Mouse (Mus musculus) forebrain, embryonic 11.5 days (tissue): ENCODE data around the gene Arhgap32. TPM values are rescaled to one million over a fixed set of nuclear protein-coding genes. Genes with fewer than 3 reads are reported as not detected.
"Not testable (repeated sequence)": the region's sequence is repeated elsewhere in the genome, so short reads cannot be mapped to it uniquely, and the experiment has no call there.

Experiments used
- ATAC-seq: fragments of 200-750 bp; cut with Nextera tagmentation; replicated peaks from 2 replicates; pipeline ENCODE4 v1.8.0; 2017; ENCODE audit warnings: moderate TSS enrichment; ENCODE audit not compliant: low FRiP score
- DNase-seq: peaks from one replicate; pipeline ENCODE4 v3.0.0-alpha.2; 2017; ENCODE audit warnings: low spot score
- H3K27ac ChIP-seq: fragments of 300-500 bp; sonication (generic); 2 replicates; pipeline ENCODE4 v1.5.1; 2014; ENCODE audit warnings: low read depth, low read length
- H3K27me3 ChIP-seq: fragments of 300-500 bp; sonication (generic); 2 replicates; pipeline ENCODE4 v1.6.1; 2014; ENCODE audit warnings: mild to moderate bottlenecking, low read length, mixed read lengths; ENCODE audit not compliant: control insufficient read depth, insufficient read depth
- H3K36me3 ChIP-seq: fragments of 300-500 bp; sonication (generic); 2 replicates; pipeline ENCODE4 v1.6.1; 2014; ENCODE audit warnings: mild to moderate bottlenecking, low read length, moderate library complexity, mixed read lengths; ENCODE audit not compliant: control insufficient read depth, insufficient read depth
- H3K4me1 ChIP-seq: fragments of 300-500 bp; sonication (generic); replicated peaks from 2 replicates; pipeline ENCODE4 v1.6.1; 2014; ENCODE audit warnings: low read length, mixed read lengths; ENCODE audit not compliant: control insufficient read depth, insufficient read depth
- H3K4me2 ChIP-seq: fragments of 300-500 bp; sonication (generic); 2 replicates; pipeline ENCODE4 v1.6.1; 2014; ENCODE audit warnings: low read depth, mild to moderate bottlenecking, low read length, moderate library complexity, mixed read lengths; ENCODE audit not compliant: severe bottlenecking
- H3K4me3 ChIP-seq: fragments of 300-500 bp; sonication (generic); 2 replicates; pipeline ENCODE4 v1.5.1; 2014; ENCODE audit warnings: low read depth, low read length
- H3K9ac ChIP-seq: fragments of 300-500 bp; sonication (generic); 2 replicates; pipeline ENCODE4 v1.6.1; 2014; ENCODE audit warnings: low read length
- H3K9me3 ChIP-seq: fragments of 300-500 bp; sonication (generic); 2 replicates; pipeline ENCODE4 v1.6.1; 2016; ENCODE audit warnings: low read length, mixed read lengths; ENCODE audit not compliant: control insufficient read depth
- WGBS: fragments of 180-500 bp; shearing (Covaris S2); extraction: QIAGEN DNeasy Blood & Tissue Kit; methylation state at CpG from one replicate; pipeline ENCODE4 v1.1.7; 2014; 5-methylcytosine and 5-hydroxymethylcytosine counted together
- polyA plus RNA-seq: library from polyadenylated mRNA; unstranded; fragments of >200 nt; fragmentation: Nextera tagmentation; extraction: Ambion mirVana; gene quantifications from 2 replicates; pipeline ENCODE4 v1.2.1, GENCODE M21; 2014

Arhgap32 gene
- polyA plus RNA-seq, 1 experiment from 2014 or later: 7.0 TPM

- H3K9ac ChIP-seq: no peak overlapping the region
- ATAC-seq (no peak), DNase-seq (no peak)
- H3K4me2 ChIP-seq: no peak overlapping the region
- no peaks in the 10 kb centered on the region for H3K4me1 ChIP-seq
- no peaks in the 10 kb centered on the region for H3K36me3 ChIP-seq
- no peak overlapping the region for H3K27ac ChIP-seq
- H3K9me3 ChIP-seq: no peaks in the 10 kb centered on the region
- WGBS: 93% methylated on average over 6 of the region's 6 CpGs
- H3K27me3 ChIP-seq: no peaks in the 10 kb centered on the region
- no peak overlapping the region for H3K4me3 ChIP-seq
Observed at GRCm38 (mm10) chr9:32119586-32119985, 3.6 kb downstream of the Arhgap32 start.

GRCm38 (mm10) chr9:32120162-32120561, 4.2 kb downstream of the Arhgap32 start:
- 92% methylated on average over 1 of the region's 1 CpGs for WGBS
- H3K36me3 ChIP-seq: no peaks in the 10 kb centered on the region
- no peak for ATAC-seq
- no peaks in the 10 kb centered on the region for H3K4me1 ChIP-seq
- no peaks in the 10 kb centered on the region for H3K9me3 ChIP-seq
- no peaks in the 10 kb centered on the region for H3K27me3 ChIP-seq
- H3K4me3 ChIP-seq: no peak overlapping the region
- H3K9ac ChIP-seq: no peak overlapping the region
- DNase-seq: no peak
- H3K27ac ChIP-seq: no peak overlapping the region
- no peak overlapping the region for H3K4me2 ChIP-seq

GRCm38 (mm10) chr9:32121271-32121670, 5.3 kb downstream of the Arhgap32 start:
- WGBS: 95% methylated on average over 13 of the region's 13 CpGs
- H3K27me3 ChIP-seq, H3K4me1 ChIP-seq, DNase-seq, H3K4me3 ChIP-seq, H3K27ac ChIP-seq, H3K4me2 ChIP-seq, H3K9me3 ChIP-seq, H3K36me3 ChIP-seq, H3K9ac ChIP-seq, ATAC-seq: not testable (repeated sequence)

- no peak overlapping the region for H3K4me2 ChIP-seq
- H3K9me3 ChIP-seq: no peaks in the 10 kb centered on the region
- H3K9ac ChIP-seq: no peak overlapping the region
- no peaks in the 10 kb centered on the region for H3K4me1 ChIP-seq
- ATAC-seq (no peak), DNase-seq (no peak)
- no peaks in the 10 kb centered on the region for H3K36me3 ChIP-seq
- H3K27me3 ChIP-seq: no peaks in the 10 kb centered on the region
- H3K4me3 ChIP-seq: no peak overlapping the region
- no peak overlapping the region for H3K27ac ChIP-seq
Observed at GRCm38 (mm10) chr9:32136195-32136594, 20.3 kb downstream of the Arhgap32 start.

DNA sequence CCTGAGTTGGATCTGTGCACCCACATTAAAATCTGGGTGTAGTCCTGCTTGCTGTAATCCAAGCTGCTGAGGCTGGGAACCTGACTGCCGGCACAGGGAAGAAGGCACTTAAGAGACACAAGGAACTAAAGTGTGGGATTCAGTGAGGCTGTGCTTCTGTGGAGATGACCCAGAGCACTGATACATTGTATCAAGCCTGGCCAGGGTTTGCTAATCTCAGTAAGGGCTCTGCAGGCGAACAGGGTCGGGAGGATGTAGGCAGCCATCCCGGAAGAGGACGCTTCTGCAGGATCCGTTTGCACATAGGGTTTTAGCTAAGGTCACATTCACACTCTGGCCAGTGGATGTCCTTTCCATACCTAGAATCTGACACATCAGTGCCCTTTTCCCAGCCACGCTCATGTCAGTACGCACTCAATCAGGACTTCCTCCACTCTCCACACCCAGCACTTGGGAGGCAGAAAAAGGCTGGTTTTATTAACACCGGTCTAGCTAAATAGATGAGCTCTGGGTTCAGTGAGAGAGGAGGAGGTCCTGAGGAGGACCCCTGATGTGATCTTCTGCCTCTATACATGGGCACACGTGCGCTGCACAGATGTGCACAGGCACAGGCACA, 20.9 kb downstream of the Arhgap32 start:
- WGBS: 75% methylated on average over 11 of the region's 11 CpGs
- Histone ChIP-seq H3K27ac (no peak overlapping the region), H3K4me3 (no peak overlapping the region), H3K9ac (no peak overlapping the region), H3K36me3 (no peaks in the 10 kb centered on the region), H3K4me2 (no peak overlapping the region), H3K4me1 (no peaks in the 10 kb centered on the region), H3K9me3 (no peaks in the 10 kb centered on the region), H3K27me3 (no peaks in the 10 kb centered on the region)
- ATAC-seq (no peak), DNase-seq (no peak)

DNA sequence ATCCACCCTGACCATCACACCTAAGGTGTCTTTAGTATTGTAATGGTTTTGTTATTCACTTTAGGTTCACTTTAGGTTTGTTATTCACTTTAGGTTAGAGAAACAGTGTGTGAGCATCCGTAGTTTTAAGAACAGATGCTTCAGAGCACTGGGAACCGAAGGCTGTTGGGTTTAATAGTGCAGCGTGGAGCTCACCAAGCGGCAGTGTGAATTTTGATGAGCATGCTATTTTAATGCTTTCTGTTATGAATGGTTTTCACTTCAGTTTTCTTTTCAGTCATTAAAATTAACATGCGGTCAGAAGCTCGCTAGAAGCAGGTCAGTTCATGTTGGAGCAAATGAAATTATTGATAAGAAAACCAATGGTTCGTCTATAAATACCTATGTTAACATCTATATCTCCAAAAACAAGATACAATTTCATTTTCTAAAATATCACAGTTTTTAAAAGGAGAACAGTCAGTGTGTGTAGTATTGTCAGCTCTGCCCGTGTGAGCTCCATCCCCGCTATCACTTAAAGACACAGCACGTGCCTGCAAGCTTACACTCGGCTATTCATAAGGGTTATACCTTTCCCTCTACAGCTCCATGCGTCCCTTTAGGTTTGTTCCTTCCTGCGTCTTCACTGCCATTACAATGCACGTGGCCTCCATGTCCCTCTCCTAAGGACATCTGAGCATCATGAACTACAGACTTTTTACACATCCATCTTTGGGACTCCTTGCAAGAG, 21.9 kb downstream of the Arhgap32 start:
- no peaks in the 10 kb centered on the region for H3K27me3 ChIP-seq
- H3K4me1 ChIP-seq: no peaks in the 10 kb centered on the region
- H3K4me3 ChIP-seq: no peak overlapping the region
- DNase-seq (no peak), ATAC-seq (no peak)
- H3K27ac ChIP-seq: no peak overlapping the region
- H3K4me2 ChIP-seq: no peak overlapping the region
- WGBS: 88% methylated on average over 14 of the region's 14 CpGs
- no peaks in the 10 kb centered on the region for H3K36me3 ChIP-seq
- no peak overlapping the region for H3K9ac ChIP-seq
- no peaks in the 10 kb centered on the region for H3K9me3 ChIP-seq

DNA sequence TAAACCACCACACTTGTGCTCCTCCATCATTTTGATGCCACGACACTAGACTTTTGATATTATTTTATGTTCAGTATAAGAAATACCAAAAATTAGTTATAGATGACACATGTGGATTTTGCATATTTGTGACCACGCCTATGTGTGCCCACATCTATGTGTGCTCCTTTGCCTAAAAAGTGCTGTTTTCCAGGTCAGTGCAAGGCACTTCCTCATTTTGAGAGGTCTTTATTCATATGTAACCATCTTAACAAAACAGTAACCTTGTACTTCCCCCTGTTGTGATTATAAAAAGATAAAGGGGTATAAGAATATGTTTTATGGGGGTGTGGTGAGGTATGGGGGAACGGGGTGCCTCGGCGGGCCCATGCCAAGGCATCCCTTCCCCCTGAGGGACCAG, 22.7 kb downstream of the Arhgap32 start:
- DNase-seq (no peak), ATAC-seq (no peak)
- no peak overlapping the region for H3K27ac ChIP-seq
- no peaks in the 10 kb centered on the region for H3K36me3 ChIP-seq
- H3K27me3 ChIP-seq: no peaks in the 10 kb centered on the region
- 94% methylated on average over 5 of the region's 5 CpGs for WGBS
- H3K4me1 ChIP-seq: no peaks in the 10 kb centered on the region
- H3K4me2 ChIP-seq: no peak overlapping the region
- no peak overlapping the region for H3K9ac ChIP-seq
- H3K4me3 ChIP-seq: no peak overlapping the region
- H3K9me3 ChIP-seq: no peaks in the 10 kb centered on the region

GRCm38 (mm10) chr9:32139641-32140040, 23.7 kb downstream of the Arhgap32 start:
- no peak overlapping the region for H3K27ac ChIP-seq
- no peak overlapping the region for H3K4me3 ChIP-seq
- WGBS: 83% methylated on average over 5 of the region's 5 CpGs
- DNase-seq: no peak
- no peaks in the 10 kb centered on the region for H3K9me3 ChIP-seq
- ATAC-seq: no peak
- no peak overlapping the region for H3K4me2 ChIP-seq
- no peaks in the 10 kb centered on the region for H3K4me1 ChIP-seq
- H3K36me3 ChIP-seq: no peaks in the 10 kb centered on the region
- H3K9ac ChIP-seq: no peak overlapping the region
- no peaks in the 10 kb centered on the region for H3K27me3 ChIP-seq

DNA sequence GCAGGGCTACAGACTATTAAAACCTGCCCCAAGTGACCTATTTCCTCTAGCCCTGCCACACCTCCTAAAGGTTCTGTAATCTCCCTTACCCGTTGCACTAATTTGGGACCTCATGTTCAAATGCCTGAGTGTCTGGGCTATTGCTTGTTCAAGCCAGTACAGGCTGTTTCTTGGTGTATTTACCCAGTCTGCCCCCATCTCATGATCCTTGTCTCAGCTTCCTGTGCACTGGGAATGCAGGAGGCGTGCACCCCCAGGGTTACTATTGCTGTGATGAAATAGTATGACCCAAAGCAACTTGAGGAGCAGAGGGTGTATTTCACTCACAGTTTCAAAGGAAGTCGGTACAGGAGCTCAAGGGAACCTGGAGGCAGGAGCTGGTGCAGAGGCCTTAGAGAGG, 26.9 kb downstream of the Arhgap32 start:
- 72% methylated on average over 3 of the region's 3 CpGs for WGBS
- no peaks in the 10 kb centered on the region for H3K36me3 ChIP-seq
- H3K9me3 ChIP-seq: no peaks in the 10 kb centered on the region
- H3K4me1 ChIP-seq: no peaks in the 10 kb centered on the region
- ATAC-seq (no peak), DNase-seq (no peak)
- H3K27me3 ChIP-seq: no peaks in the 10 kb centered on the region
- no peak overlapping the region for H3K9ac ChIP-seq
- H3K4me3 ChIP-seq: no peak overlapping the region
- no peak overlapping the region for H3K4me2 ChIP-seq
- no peak overlapping the region for H3K27ac ChIP-seq
